Mouse (Mus musculus) hindbrain, embryonic 11.5 days (tissue): ENCODE data around the gene Fcgr2b. TPM values are rescaled to one million over a fixed set of nuclear protein-coding genes. Genes with fewer than 3 reads are reported as not detected.

Experiments used
- ATAC-seq: fragments of 200-750 bp; cut with Nextera tagmentation; 2 replicates; pipeline ENCODE4 v1.8.0; 2017; ENCODE audit warnings: mild to moderate bottlenecking, moderate TSS enrichment, moderate library complexity; ENCODE audit not compliant: low FRiP score
- DNase-seq: peaks from one replicate; pipeline ENCODE4 v3.0.0-alpha.2; 2015; ENCODE audit warnings: low spot score
- H3K27ac ChIP-seq: fragments of 300-500 bp; sonication (generic); 2 replicates; pipeline ENCODE4 v1.5.1; 2014; ENCODE audit warnings: mild to moderate bottlenecking, low read depth, low read length
- H3K27me3 ChIP-seq: fragments of 300-500 bp; sonication (generic); 2 replicates; pipeline ENCODE4 v1.6.1; 2014; ENCODE audit warnings: mild to moderate bottlenecking, low read length, moderate library complexity, mixed read lengths; ENCODE audit not compliant: control insufficient read depth, insufficient read depth
- H3K36me3 ChIP-seq: fragments of 300-500 bp; sonication (generic); 2 replicates; pipeline ENCODE4 v1.6.1; 2014; ENCODE audit warnings: mild to moderate bottlenecking, low read length, moderate library complexity, mixed read lengths; ENCODE audit not compliant: control insufficient read depth, insufficient read depth
- H3K4me1 ChIP-seq: fragments of 300-500 bp; sonication (generic); replicated peaks from 2 replicates; pipeline ENCODE4 v1.6.1; 2014; ENCODE audit warnings: low read length, mixed read lengths; ENCODE audit not compliant: control insufficient read depth, insufficient read depth
- H3K4me2 ChIP-seq: fragments of 300-500 bp; sonication (generic); replicated peaks from 2 replicates; pipeline ENCODE4 v1.6.1; 2014; ENCODE audit warnings: mild to moderate bottlenecking, low read depth, low read length
- H3K4me3 ChIP-seq: fragments of 300-500 bp; sonication (generic); 2 replicates; pipeline ENCODE4 v1.5.1; 2014; ENCODE audit warnings: low read depth, low read length
- H3K9ac ChIP-seq: fragments of 300-500 bp; sonication (generic); 2 replicates; pipeline ENCODE4 v1.6.1; 2014; ENCODE audit warnings: low read depth, low read length
- H3K9me3 ChIP-seq: fragments of 300-500 bp; sonication (generic); 2 replicates; pipeline ENCODE4 v1.6.1; 2016; ENCODE audit warnings: low read length; ENCODE audit not compliant: control insufficient read depth
- WGBS: fragments of 180-500 bp; shearing (Covaris S2); extraction: QIAGEN DNeasy Blood & Tissue Kit; methylation state at CpG from one replicate; pipeline ENCODE4 v1.1.7; 2014; 5-methylcytosine and 5-hydroxymethylcytosine counted together
- polyA plus RNA-seq: library from polyadenylated mRNA; unstranded; fragments of >200 nt; fragmentation: Nextera tagmentation; extraction: Ambion mirVana; gene quantifications from 2 replicates; pipeline ENCODE4 v1.2.1, GENCODE M21; 2014

The Fcgr2b gene
- polyA plus RNA-seq, 1 experiment from 2014 or later: 0.12 TPM

GRCm38 (mm10) chr1:171005586-171005985, 29.2 kb upstream of the Fcgr2b start:
- H3K9me3 ChIP-seq: no peaks in the 10 kb centered on the region
- DNase-seq (no peak), ATAC-seq (no peak)
- no peak overlapping the region for H3K4me2 ChIP-seq
- no peak overlapping the region for H3K27ac ChIP-seq
- H3K36me3 ChIP-seq: no peaks in the 10 kb centered on the region
- H3K4me1 ChIP-seq: no peaks in the 10 kb centered on the region
- no peaks in the 10 kb centered on the region for H3K27me3 ChIP-seq
- H3K9ac ChIP-seq: no peak overlapping the region
- no peak overlapping the region for H3K4me3 ChIP-seq

GRCm38 (mm10) chr1:171005081-171005480, 28.7 kb upstream of the Fcgr2b start:
- H3K27ac ChIP-seq: no peak overlapping the region
- no peaks in the 10 kb centered on the region for H3K4me1 ChIP-seq
- no peaks in the 10 kb centered on the region for H3K36me3 ChIP-seq
- WGBS: 68% methylated on average over 6 of the region's 6 CpGs
- DNase-seq: no peak
- no peak overlapping the region for H3K4me3 ChIP-seq
- no peak overlapping the region for H3K4me2 ChIP-seq
- no peaks in the 10 kb centered on the region for H3K27me3 ChIP-seq
- no peaks in the 10 kb centered on the region for H3K9me3 ChIP-seq
- H3K9ac ChIP-seq: no peak overlapping the region
- ATAC-seq: no peak

- Histone ChIP-seq H3K4me3 (no peak overlapping the region), H3K36me3 (no peaks in the 10 kb centered on the region), H3K27me3 (no peaks in the 10 kb centered on the region), H3K4me2 (no peak overlapping the region), H3K9ac (no peak overlapping the region), H3K9me3 (no peaks in the 10 kb centered on the region), H3K4me1 (no peaks in the 10 kb centered on the region), H3K27ac (no peak overlapping the region)
- ATAC-seq (no peak), DNase-seq (no peak)
These were observed 23.5 kb upstream of the Fcgr2b start for GRCm38 (mm10) chr1:170999811-171000210.

GRCm38 (mm10) chr1:170997756-170998655, 21.7 kb upstream of the Fcgr2b start:
- ATAC-seq: no peak
- Histone ChIP-seq H3K4me3 (no peak overlapping the region), H3K4me2 (no peak overlapping the region), H3K36me3 (no peaks in the 10 kb centered on the region), H3K9me3 (no peaks in the 10 kb centered on the region), H3K4me1 (no peaks in the 10 kb centered on the region), H3K27me3 (no peaks in the 10 kb centered on the region), H3K9ac (no peak overlapping the region), H3K27ac (no peak overlapping the region)
- no peak for DNase-seq
- 57% methylated on average over 21 of the region's 21 CpGs for WGBS

GRCm38 (mm10) chr1:170996753-170997152, 20.4 kb upstream of the Fcgr2b start:
- 45% methylated on average over 3 of the region's 3 CpGs for WGBS
- Histone ChIP-seq H3K27ac (no peak overlapping the region), H3K4me2 (no peak overlapping the region), H3K4me1 (no peaks in the 10 kb centered on the region), H3K9ac (no peak overlapping the region), H3K4me3 (no peak overlapping the region), H3K9me3 (no peaks in the 10 kb centered on the region), H3K27me3 (no peaks in the 10 kb centered on the region), H3K36me3 (no peaks in the 10 kb centered on the region)
- ATAC-seq (no peak), DNase-seq (peak; percentile 71)

GRCm38 (mm10) chr1:170996034-170996433, 19.7 kb upstream of the Fcgr2b start:
- Histone ChIP-seq H3K36me3 (no peaks in the 10 kb centered on the region), H3K9ac (no peak overlapping the region), H3K4me1 (no peaks in the 10 kb centered on the region), H3K27ac (no peak overlapping the region), H3K4me3 (no peak overlapping the region), H3K9me3 (no peaks in the 10 kb centered on the region), H3K4me2 (no peak overlapping the region), H3K27me3 (no peaks in the 10 kb centered on the region)
- 84% methylated on average over 3 of the region's 3 CpGs for WGBS
- ATAC-seq (no peak), DNase-seq (no peak)

GRCm38 (mm10) chr1:170992550-170992949, 16.2 kb upstream of the Fcgr2b start:
- Histone ChIP-seq H3K9me3 (no peaks in the 10 kb centered on the region), H3K4me2 (no peak overlapping the region), H3K9ac (no peak overlapping the region), H3K36me3 (no peaks in the 10 kb centered on the region), H3K4me1 (no peaks in the 10 kb centered on the region), H3K4me3 (no peak overlapping the region), H3K27me3 (no peaks in the 10 kb centered on the region), H3K27ac (no peak overlapping the region)
- DNase-seq (peak; percentile 13), ATAC-seq (no peak)
- 58% methylated on average over 5 of the region's 5 CpGs for WGBS

GRCm38 (mm10) chr1:170989656-170990055, 13.3 kb upstream of the Fcgr2b start:
- Histone ChIP-seq H3K9ac (no peak overlapping the region), H3K4me2 (no peak overlapping the region), H3K36me3 (no peaks in the 10 kb centered on the region), H3K27ac (no peak overlapping the region), H3K4me3 (no peak overlapping the region), H3K27me3 (no peaks in the 10 kb centered on the region), H3K4me1 (no peaks in the 10 kb centered on the region), H3K9me3 (no peaks in the 10 kb centered on the region)
- WGBS: 79% methylated on average over 9 of the region's 9 CpGs
- DNase-seq: no peak
- no peak for ATAC-seq

- 81% methylated on average over 5 of the region's 5 CpGs for WGBS
- H3K4me2 ChIP-seq: no peak overlapping the region
- H3K9ac ChIP-seq: no peak overlapping the region
- H3K27me3 ChIP-seq: no peaks in the 10 kb centered on the region
- no peak overlapping the region for H3K27ac ChIP-seq
- H3K36me3 ChIP-seq: no peaks in the 10 kb centered on the region
- no peaks in the 10 kb centered on the region for H3K4me1 ChIP-seq
- no peaks in the 10 kb centered on the region for H3K9me3 ChIP-seq
- no peak overlapping the region for H3K4me3 ChIP-seq
- ATAC-seq (no peak), DNase-seq (no peak)
These were observed 9.5 kb upstream of the Fcgr2b start for GRCm38 (mm10) chr1:170985861-170986260.
